Comparison of ENCODE assay signal across 8 mouse cellular contexts in genomic region chr12:85339947-85340346, GRCm38 (mm10). TPM values are rescaled to one million over a fixed set of nuclear protein-coding genes. Genes with fewer than 3 reads are reported as not detected.
A peak's percentile ranks its signal among the peaks of the same experiment; 100 is the strongest.
DNase-seq lines count a peak whose midpoint lies in the region; ATAC-seq and TF ChIP-seq lines count a peak whose summit lies in the region.

No protein-coding gene starts in this region.

- H3K36me3 ChIP-seq in embryonic facial prominence, embryonic 11.5 days (replicated peaks; ENCODE audit: control insufficient read depth, insufficient read depth, low read depth, low read length): no peaks in the 10 kb centered on the region
- H3K36me3 ChIP-seq in small intestine, adult 2 months (ENCODE audit: control insufficient read depth, insufficient read depth, low read length): peaks cover 18% of the 10 kb centered on the region

- no peak for TF ChIP-seq POLR2A in small intestine, adult 2 months (IDR thresholded peaks at IDR 0.05; ENCODE audit: low read depth, low read length)

- no peak for ATAC-seq in embryonic facial prominence, embryonic 11.5 days (replicated peaks; ENCODE audit: insufficient number of reproducible peaks, low FRiP score, low TSS enrichment, low read depth)

- no peaks in the 10 kb centered on the region for H3K9me3 ChIP-seq in embryonic facial prominence, embryonic 11.5 days (replicated peaks; ENCODE audit: control insufficient read depth, low read length)

- H3K9ac ChIP-seq in embryonic facial prominence, embryonic 11.5 days (replicated peaks; ENCODE audit: low read length): no peak overlapping the region

- peak; percentile 25 for DNase-seq in kidney, adult 9 months
- DNase-seq in kidney, adult 18-20 months: no peak
- DNase-seq in embryonic facial prominence, embryonic 11.5 days (ENCODE audit: low spot score): peak; percentile 9
- peak; percentile 66 for DNase-seq in induced T-regulatory cell, adult 2 months (ENCODE audit: low read depth)
- DNase-seq in lung, postnatal 14 days: peak; percentile 45
- no peak for DNase-seq in right cerebral cortex, postnatal 36 days (ENCODE audit: low spot score in 2 of 2)
- DNase-seq in gastrocnemius, postnatal 10 days: no peak

- TF ChIP-seq CTCF in small intestine, adult 2 months (IDR thresholded peaks at IDR 0.05; ENCODE audit: extremely low read depth, insufficient read length, insufficient replicate concordance, low read depth, low read length): no peak

- H3K4me1 ChIP-seq in embryonic facial prominence, embryonic 11.5 days (ENCODE audit: control insufficient read depth, insufficient read depth, low read length): no peaks in the 10 kb centered on the region
- H3K4me1 ChIP-seq in small intestine, adult 2 months (ENCODE audit: control insufficient read depth, insufficient read depth, insufficient read length, low read length): peaks cover 6% of the 10 kb centered on the region; the same call in 1 of the 2 replicates

- H3K27me3 ChIP-seq in embryonic facial prominence, embryonic 11.5 days (ENCODE audit: control insufficient read depth, insufficient read depth, low read length): no peaks in the 10 kb centered on the region
- H3K27me3 ChIP-seq in small intestine, adult 2 months (ENCODE audit: control insufficient read depth, insufficient read depth, low read length): no peaks in the 10 kb centered on the region

- peak overlapping the region; percentile 85; the same call in 1 of the 2 replicates for H3K4me3 ChIP-seq in embryonic facial prominence, embryonic 11.5 days (ENCODE audit: low read depth, low read length)
- no peak overlapping the region; the same call in 1 of the 2 replicates for H3K4me3 ChIP-seq in small intestine, adult 2 months (ENCODE audit: low read depth, low read length)

- 44% methylated on average over 4 of the region's 4 CpGs for WGBS in embryonic facial prominence, embryonic 11.5 days
- WGBS in small intestine, adult 2 months: 16% methylated on average over 4 of the region's 4 CpGs

- H3K27ac ChIP-seq in embryonic facial prominence, embryonic 11.5 days (replicated peaks; ENCODE audit: low read depth, low read length): no peak overlapping the region
- peak overlapping the region; percentile 73 for H3K27ac ChIP-seq in small intestine, adult 2 months (ENCODE audit: insufficient read depth, low read depth, low read length)

- peak overlapping the region; percentile 72 for H3K4me2 ChIP-seq in embryonic facial prominence, embryonic 11.5 days (ENCODE audit: low read depth, low read length)

RNA-seq across cellular contexts. Expression of gene Nek9, which starts 0.8 kb away (rescaled TPM):
- polyA plus RNA-seq in embryonic facial prominence, embryonic 11.5 days (2014; fragmentation: Nextera tagmentation; extraction: Ambion mirVana): 15.2 and 15.7 TPM in 2 replicates
- polyA plus RNA-seq in small intestine, adult 2 months (2012; rRNA removed): 7.4 and 11.1 TPM in 2 replicates
- 10 to 100 TPM; 50.5 to 50.7 TPM for total RNA-seq in gastrocnemius, postnatal 10 days (2021)

RNA-seq across cellular contexts. Expression of gene Tmed10, which starts 34.7 kb away (rescaled TPM):
- 297 and 302 TPM in 2 replicates for polyA plus RNA-seq in embryonic facial prominence, embryonic 11.5 days (2014; fragmentation: Nextera tagmentation; extraction: Ambion mirVana)
- 140 and 226 TPM in 2 replicates for polyA plus RNA-seq in small intestine, adult 2 months (2012; rRNA removed)
- 100 to 1,000 TPM; 149 to 160 TPM for total RNA-seq in gastrocnemius, postnatal 10 days (2021)

RNA-seq across cellular contexts. Expression of gene Zc2hc1c, which starts 51.6 kb away (rescaled TPM):
- polyA plus RNA-seq in embryonic facial prominence, embryonic 11.5 days (2014; fragmentation: Nextera tagmentation; extraction: Ambion mirVana): 0.89 and 0.95 TPM in 2 replicates
- 0.05 and 0.06 TPM in 2 replicates for polyA plus RNA-seq in small intestine, adult 2 months (2012; rRNA removed)
- total RNA-seq in gastrocnemius, postnatal 10 days (2021): under 1 TPM; 0.63 TPM

RNA-seq across cellular contexts. Expression of gene Acyp1, which starts 51.7 kb away (rescaled TPM):
- polyA plus RNA-seq in embryonic facial prominence, embryonic 11.5 days (2014; fragmentation: Nextera tagmentation; extraction: Ambion mirVana): 49.7 and 58.5 TPM in 2 replicates
- 0.57 and 0.90 TPM in 2 replicates for polyA plus RNA-seq in small intestine, adult 2 months (2012; rRNA removed)
- total RNA-seq in gastrocnemius, postnatal 10 days (2021): 10 to 100 TPM; 20.5 to 24.9 TPM

Comparison
In these comparisons a context has a peak if more than half of its experiments do, and no peak if none do; other contexts are left out.
1. DNase-seq: peak in kidney, adult 9 months (single experiment), embryonic facial prominence, embryonic 11.5 days (single experiment), induced T-regulatory cell, adult 2 months (single experiment) and lung, postnatal 14 days (single experiment); none in kidney, adult 18-20 months (single experiment), right cerebral cortex, postnatal 36 days (0 of 2) and gastrocnemius, postnatal 10 days (single experiment).